Mouse (Mus musculus) megakaryocyte, embryonic 14.5 days (primary cell): ENCODE measurements around the gene Slc25a51.

ENCODE experiments used
- FLI1 ChIP-seq: IDR thresholded peaks from 2 replicates; pipeline ENCODE4 v1.6.1; 2012; ENCODE audit warnings: low read length, inconsistent platforms, mixed read lengths
- GATA1 ChIP-seq: IDR thresholded peaks from 3 replicates; pipeline ENCODE4 v1.6.1; 2012; ENCODE audit warnings: mixed read lengths, low read length, inconsistent platforms, borderline replicate concordance

DNA sequence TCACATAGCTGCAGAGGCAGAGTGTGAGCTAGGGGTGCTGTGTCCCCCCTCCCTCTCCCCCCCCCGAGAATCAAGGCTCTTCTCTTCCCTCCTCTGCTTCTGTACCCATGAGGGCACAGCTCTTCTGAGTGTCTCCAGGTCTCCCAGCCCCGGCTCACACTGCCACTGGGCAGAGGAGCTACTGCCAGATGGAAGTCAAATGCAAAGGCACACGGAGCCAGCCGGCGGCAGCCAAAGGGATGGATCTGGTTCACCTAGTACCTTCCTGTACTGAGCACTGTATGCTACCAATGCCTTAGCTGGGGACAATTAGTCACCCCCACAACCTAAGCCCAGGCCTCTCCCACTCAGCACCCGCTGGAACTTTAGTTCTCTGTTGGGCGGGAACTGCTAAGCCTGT, 7.7 kb upstream of the Slc25a51 start:
- TF ChIP-seq GATA1: no peak
- TF ChIP-seq FLI1: no peak
